Mouse (Mus musculus): ENCODE results near the gene Slc17a7.
"Not testable (repeated sequence)": the region's sequence is repeated elsewhere in the genome, so short reads cannot be mapped to it uniquely, and the experiment has no call there.

The Slc17a7 gene

GRCm38 (mm10) chr7:45133446-45134159 lies 30.1 kb upstream of the Slc17a7 start:
- DNase-seq = no peak

- peak; percentile 65 for DNase-seq
Measured at GRCm38 (mm10) chr7:45134544-45135026, 29.2 kb upstream of the Slc17a7 start.

GRCm38 (mm10) chr7:45135370-45135769 lies 28.4 kb upstream of the Slc17a7 start:
- DNase-seq = no peak

- peak; percentile 91 for DNase-seq
Measured at GRCm38 (mm10) chr7:45135993-45136567, 27.7 kb upstream of the Slc17a7 start, which contains the start of the genes Gm45713 and Flt3l. Gene Gm45713 (minus strand): TSS chr7:45136231. Gene Flt3l (minus strand): TSS chr7:45136432.

GRCm38 (mm10) chr7:45137171-45138006 lies 26.4 kb upstream of the Slc17a7 start:
- DNase-seq = peak; percentile 57

- no peak for DNase-seq
Measured at GRCm38 (mm10) chr7:45138403-45138802, 25.3 kb upstream of the Slc17a7 start.

GRCm38 (mm10) chr7:45139904-45140723 lies 23.6 kb upstream of the Slc17a7 start:
- no peak for DNase-seq

GRCm38 (mm10) chr7:45141319-45141718 lies 22.4 kb upstream of the Slc17a7 start:
- peak; percentile 70 for DNase-seq

- no peak for DNase-seq
Measured at GRCm38 (mm10) chr7:45141914-45142313, 21.8 kb upstream of the Slc17a7 start.

GRCm38 (mm10) chr7:45144368-45145174 lies 19.2 kb upstream of the Slc17a7 start:
- no peak for DNase-seq

- DNase-seq = no peak
Measured at GRCm38 (mm10) chr7:45145460-45145859, 18.3 kb upstream of the Slc17a7 start.

GRCm38 (mm10) chr7:45147267-45147666 lies 16.5 kb upstream of the Slc17a7 start:
- DNase-seq = no peak

GRCm38 (mm10) chr7:45147899-45148298 lies 15.8 kb upstream of the Slc17a7 start:
- no peak for DNase-seq

- DNase-seq = no peak
Measured at GRCm38 (mm10) chr7:45148534-45149098, 15.1 kb upstream of the Slc17a7 start.

GRCm38 (mm10) chr7:45149545-45149944 lies 14.2 kb upstream of the Slc17a7 start:
- no peak for DNase-seq

GRCm38 (mm10) chr7:45150321-45150720 lies 13.4 kb upstream of the Slc17a7 start:
- DNase-seq = no peak

GRCm38 (mm10) chr7:45151303-45151702 lies 12.4 kb upstream of the Slc17a7 start:
- DNase-seq = no peak

- not testable (repeated sequence) for DNase-seq
Measured at GRCm38 (mm10) chr7:45153052-45153451, 10.7 kb upstream of the Slc17a7 start.

GRCm38 (mm10) chr7:45153586-45153985 lies 10.2 kb upstream of the Slc17a7 start:
- DNase-seq = no peak

GRCm38 (mm10) chr7:45154096-45154992 lies 9.4 kb upstream of the Slc17a7 start, which contains the start of the genes Pih1d1 and Aldh16a1:
Gene Pih1d1 (plus strand): TSS chr7:45154303.
Gene Aldh16a1 (minus strand): TSS chr7:45154584.
- DNase-seq = peak; percentile 98
